Mouse (Mus musculus) heart, embryonic 13.5 days (tissue): ENCODE data around the gene Pvr. TPM values are rescaled to one million over a fixed set of nuclear protein-coding genes. Genes with fewer than 3 reads are reported as not detected.
A peak's percentile ranks its signal among the peaks of the same experiment; 100 is the strongest.

Experiments used
- ATAC-seq: fragments of 200-750 bp; cut with Nextera tagmentation; 2 replicates; pipeline ENCODE4 v1.8.0; 2017; ENCODE audit warnings: moderate TSS enrichment; ENCODE audit not compliant: insufficient number of reproducible peaks, low FRiP score, low TSS enrichment; ENCODE audit errors: extremely low read depth
- H3K27ac ChIP-seq: fragments of 300-500 bp; sonication (generic); replicated peaks from 2 replicates; pipeline ENCODE4 v1.5.1; 2015; ENCODE audit warnings: moderate library complexity, mild to moderate bottlenecking, inconsistent platforms
- H3K27me3 ChIP-seq: fragments of 300-500 bp; sonication (generic); replicated peaks from 2 replicates; pipeline ENCODE4 v1.6.1; 2015; ENCODE audit warnings: mild to moderate bottlenecking, inconsistent platforms
- H3K36me3 ChIP-seq: fragments of 300-500 bp; sonication (generic); 2 replicates; pipeline ENCODE4 v1.6.1; 2015; ENCODE audit warnings: mild to moderate bottlenecking, inconsistent platforms
- H3K4me1 ChIP-seq: fragments of 300-500 bp; sonication (generic); 2 replicates; pipeline ENCODE4 v1.6.1; 2015; ENCODE audit warnings: inconsistent platforms
- H3K4me2 ChIP-seq: fragments of 300-500 bp; sonication (generic); 2 replicates; pipeline ENCODE4 v1.6.1; 2015; ENCODE audit warnings: inconsistent platforms, mild to moderate bottlenecking, moderate library complexity
- H3K4me3 ChIP-seq: fragments of 300-500 bp; sonication (generic); 2 replicates; pipeline ENCODE4 v1.5.1; 2015; ENCODE audit warnings: moderate library complexity, mild to moderate bottlenecking, inconsistent platforms
- H3K9ac ChIP-seq: fragments of 300-500 bp; sonication (generic); 2 replicates; pipeline ENCODE4 v1.6.1; 2015; ENCODE audit warnings: inconsistent platforms, mild to moderate bottlenecking, moderate library complexity
- H3K9me3 ChIP-seq: fragments of 300-500 bp; sonication (generic); 2 replicates; pipeline ENCODE4 v1.6.1; 2016; ENCODE audit warnings: inconsistent platforms
- WGBS: fragments of 180-500 bp; shearing (Covaris S2); methylation state at CpG from one replicate; pipeline ENCODE4 v1.1.7; 2015; ENCODE audit warnings: mixed read lengths; 5-methylcytosine and 5-hydroxymethylcytosine counted together
- polyA plus RNA-seq: library from polyadenylated mRNA; unstranded; fragments of >200 nt; fragmentation: Nextera tagmentation; extraction: Ambion mirVana; gene quantifications from 2 replicates; pipeline ENCODE4 v1.2.1, GENCODE M21; 2015

Gene Pvr
- polyA plus RNA-seq, 1 experiment from 2014 or later, result 15.7 TPM

- no peak overlapping the region for H3K4me3 ChIP-seq
- H3K4me1 ChIP-seq, result no peaks in the 10 kb centered on the region
- 0 out of 2 replicates have a peak, but pooled peaks cover 1% of the 10 kb centered on the region for H3K9me3 ChIP-seq
- H3K27me3 ChIP-seq, result no peaks in the 10 kb centered on the region
- H3K9ac ChIP-seq, result no peak overlapping the region
- H3K4me2 ChIP-seq, result no peak overlapping the region
- H3K27ac ChIP-seq, result no peak overlapping the region
- H3K36me3 ChIP-seq, result peaks cover 86% of the 10 kb centered on the region
- WGBS, result 86% methylated on average over 23 of the region's 23 CpGs
- ATAC-seq, result no peak
These were observed 9.1 kb downstream of the Pvr start for GRCm38 (mm10) chr7:19911695-19912524.

GRCm38 (mm10) chr7:19911292-19911658 is 9.7 kb downstream of the Pvr start:
- H3K4me2 ChIP-seq, result no peak overlapping the region
- H3K4me3 ChIP-seq, result no peak overlapping the region
- H3K27me3 ChIP-seq, result no peaks in the 10 kb centered on the region
- no peak overlapping the region for H3K27ac ChIP-seq
- WGBS, result 72% methylated on average over 6 of the region's 6 CpGs
- H3K36me3 ChIP-seq, result peaks cover 86% of the 10 kb centered on the region
- no peaks in the 10 kb centered on the region for H3K4me1 ChIP-seq
- ATAC-seq, result no peak
- 0 out of 2 replicates have a peak, but pooled peaks cover 4% of the 10 kb centered on the region for H3K9me3 ChIP-seq
- no peak overlapping the region for H3K9ac ChIP-seq

GRCm38 (mm10) chr7:19910421-19911291 is 10.3 kb downstream of the Pvr start:
- WGBS, result 46% methylated on average over 21 of the region's 21 CpGs
- no peak overlapping the region for H3K27ac ChIP-seq
- 0 out of 2 replicates have a peak, but pooled peaks cover 4% of the 10 kb centered on the region for H3K9me3 ChIP-seq
- peak; percentile 46; the same call in 1 of the 2 replicates for ATAC-seq
- peaks cover 85% of the 10 kb centered on the region for H3K36me3 ChIP-seq
- no peaks in the 10 kb centered on the region for H3K27me3 ChIP-seq
- H3K9ac ChIP-seq, result no peak overlapping the region
- H3K4me2 ChIP-seq, result no peak overlapping the region
- no peaks in the 10 kb centered on the region for H3K4me1 ChIP-seq
- no peak overlapping the region for H3K4me3 ChIP-seq

GRCm38 (mm10) chr7:19889881-19890280 is 31.1 kb downstream of the Pvr start:
- Histone ChIP-seq H3K27me3 (no peaks in the 10 kb centered on the region), H3K9ac (no peak overlapping the region), H3K36me3 (no peaks in the 10 kb centered on the region), H3K4me1 (no peaks in the 10 kb centered on the region), H3K9me3 (0 out of 2 replicates have a peak, but pooled peaks cover 8% of the 10 kb centered on the region), H3K4me2 (no peak overlapping the region), H3K27ac (no peak overlapping the region), H3K4me3 (no peak overlapping the region)
- 42% methylated on average over 8 of the region's 8 CpGs for WGBS
- no peak for ATAC-seq

- no peak within 1 kb of the TSS for H3K9ac ChIP-seq
- H3K36me3 ChIP-seq, result no peaks in the 10 kb centered on the region
- no peaks in the 10 kb centered on the region for H3K27me3 ChIP-seq
- no peaks in the 10 kb centered on the region for H3K4me1 ChIP-seq
- ATAC-seq, result no peak
- 55% methylated on average over 7 of the region's 7 CpGs for WGBS
- H3K4me2 ChIP-seq, result no peak within 1 kb of the TSS
- no peak within 1 kb of the TSS for H3K4me3 ChIP-seq
- 0 out of 2 replicates have a peak, but pooled peaks cover 3% of the 10 kb centered on the region for H3K9me3 ChIP-seq
- H3K27ac ChIP-seq, result no peak within 1 kb of the TSS
These were observed 33.1 kb downstream of the Pvr start, which contains the start of gene Ceacam19 for GRCm38 (mm10) chr7:19887849-19888248. TSS of gene Ceacam19 (minus strand) at chr7:19887965.

GRCm38 (mm10) chr7:19880754-19881153 is 40.2 kb downstream of the Pvr start:
- no peaks in the 10 kb centered on the region for H3K4me1 ChIP-seq

GRCm38 (mm10) chr7:19876781-19877425 is 44.1 kb downstream of the Pvr start:
- no peaks in the 10 kb centered on the region for H3K27me3 ChIP-seq
- no peak overlapping the region for H3K4me3 ChIP-seq
- no peaks in the 10 kb centered on the region for H3K36me3 ChIP-seq
- 40% methylated on average over 14 of the region's 14 CpGs for WGBS
- no peak overlapping the region for H3K9ac ChIP-seq
- no peak overlapping the region for H3K4me2 ChIP-seq
- H3K4me1 ChIP-seq, result peaks cover 1% of the 10 kb centered on the region; the same call in 1 of the 2 replicates
- no peaks in the 10 kb centered on the region for H3K9me3 ChIP-seq
- no peak; the same call in 1 of the 2 replicates for ATAC-seq
- H3K27ac ChIP-seq, result no peak overlapping the region

More at GRCm38 (mm10) chr7:19880754-19881153, 40.2 kb downstream of the Pvr start:
- no peak overlapping the region for H3K9ac ChIP-seq
- no peaks in the 10 kb centered on the region for H3K27me3 ChIP-seq
- H3K36me3 ChIP-seq, result no peaks in the 10 kb centered on the region
- H3K4me2 ChIP-seq, result no peak overlapping the region
- WGBS, result 73% methylated on average over 8 of the region's 8 CpGs
- no peak overlapping the region for H3K4me3 ChIP-seq
- H3K27ac ChIP-seq, result no peak overlapping the region
- ATAC-seq, result no peak
- no peaks in the 10 kb centered on the region for H3K9me3 ChIP-seq

- no peak overlapping the region for H3K4me2 ChIP-seq
- peaks cover 8% of the 10 kb centered on the region for H3K4me1 ChIP-seq
- no peaks in the 10 kb centered on the region for H3K27me3 ChIP-seq
- 42% methylated on average over 13 of the region's 13 CpGs for WGBS
- H3K36me3 ChIP-seq, result no peaks in the 10 kb centered on the region
- no peaks in the 10 kb centered on the region for H3K9me3 ChIP-seq
- H3K9ac ChIP-seq, result no peak overlapping the region
- no peak overlapping the region for H3K4me3 ChIP-seq
- H3K27ac ChIP-seq, result no peak overlapping the region
- ATAC-seq, result no peak
These were observed 44.8 kb downstream of the Pvr start for GRCm38 (mm10) chr7:19875948-19876682.

GRCm38 (mm10) chr7:19871943-19872601 is 48.9 kb downstream of the Pvr start:
- H3K4me1 ChIP-seq, result peaks cover 12% of the 10 kb centered on the region
- no peak for ATAC-seq

GRCm38 (mm10) chr7:19871137-19871621 is 49.8 kb downstream of the Pvr start:
- no peak overlapping the region for H3K9ac ChIP-seq
- 52% methylated on average over 10 of the region's 10 CpGs for WGBS
- no peaks in the 10 kb centered on the region for H3K27me3 ChIP-seq
- no peaks in the 10 kb centered on the region for H3K36me3 ChIP-seq
- 0 out of 2 replicates have a peak overlapping the region, but pooled peaks have one; percentile 8 for H3K27ac ChIP-seq
- peaks cover 12% of the 10 kb centered on the region for H3K4me1 ChIP-seq
- no peak overlapping the region for H3K4me3 ChIP-seq
- ATAC-seq, result no peak
- H3K9me3 ChIP-seq, result no peaks in the 10 kb centered on the region
- no peak overlapping the region for H3K4me2 ChIP-seq

More at GRCm38 (mm10) chr7:19871943-19872601, 48.9 kb downstream of the Pvr start:
- Histone ChIP-seq H3K36me3 (no peaks in the 10 kb centered on the region), H3K27ac (no peak overlapping the region), H3K27me3 (no peaks in the 10 kb centered on the region), H3K9ac (no peak overlapping the region), H3K4me2 (no peak overlapping the region), H3K9me3 (no peaks in the 10 kb centered on the region), H3K4me3 (no peak overlapping the region)
- WGBS, result 37% methylated on average over 5 of the region's 5 CpGs
